Mouse (Mus musculus) hindlimb bud, embryonic 11.5 days (tissue): ENCODE measurements around the gene Pds5b.
"Not testable (repeated sequence)": the region's sequence is repeated elsewhere in the genome, so short reads cannot be mapped to it uniquely, and the experiment has no call there.

ENCODE experiments used
- DNase-seq: peaks from one replicate; pipeline ENCODE4 v3.0.0-alpha.2; 2012; ENCODE audit warnings: low read depth, low spot score; ENCODE audit errors: extremely low spot score

The Pds5b gene

GRCm38 (mm10) chr5:150673153-150673835 lies at the start of gene Pds5b:
Pds5b (plus strand) TSS chr5:150673739.
- peak; percentile 81 for DNase-seq

- DNase-seq = no peak
Measured at GRCm38 (mm10) chr5:150625528-150625927, 48.0 kb upstream of the Pds5b start.

- no peak for DNase-seq
Measured at GRCm38 (mm10) chr5:150629272-150629671, 44.3 kb upstream of the Pds5b start.

GRCm38 (mm10) chr5:150629692-150630091 lies 43.8 kb upstream of the Pds5b start:
- DNase-seq = no peak

- DNase-seq = no peak
Measured at GRCm38 (mm10) chr5:150641440-150641839, 32.1 kb upstream of the Pds5b start.

GRCm38 (mm10) chr5:150643390-150643789 lies 30.1 kb upstream of the Pds5b start:
- DNase-seq = not testable (repeated sequence)

DNA sequence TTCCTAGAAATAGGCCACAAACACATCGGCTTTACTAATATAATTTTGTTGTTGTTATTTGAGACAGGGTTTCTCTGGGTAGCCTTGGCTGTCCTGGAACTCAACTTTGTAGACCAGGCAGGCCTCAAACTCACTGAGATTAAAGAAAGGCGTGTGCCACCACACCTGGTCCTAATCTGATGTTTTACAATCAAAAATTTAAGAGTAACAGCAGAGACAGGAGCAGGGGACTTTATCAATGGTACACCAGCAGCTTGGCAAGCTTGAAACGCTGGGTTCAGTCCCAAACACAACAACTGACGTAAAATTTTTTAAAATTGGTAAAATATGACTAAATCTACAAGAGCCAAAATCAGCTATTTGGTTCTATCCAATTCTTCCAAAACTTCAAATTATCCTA lies 28.6 kb upstream of the Pds5b start:
- DNase-seq = no peak

- no peak for DNase-seq
Measured at GRCm38 (mm10) chr5:150652578-150652977, 21.0 kb upstream of the Pds5b start.

- no peak for DNase-seq
Measured at GRCm38 (mm10) chr5:150654548-150654947, 19.0 kb upstream of the Pds5b start.

- not testable (repeated sequence) for DNase-seq
Measured at GRCm38 (mm10) chr5:150659425-150659824, 14.1 kb upstream of the Pds5b start.

DNA sequence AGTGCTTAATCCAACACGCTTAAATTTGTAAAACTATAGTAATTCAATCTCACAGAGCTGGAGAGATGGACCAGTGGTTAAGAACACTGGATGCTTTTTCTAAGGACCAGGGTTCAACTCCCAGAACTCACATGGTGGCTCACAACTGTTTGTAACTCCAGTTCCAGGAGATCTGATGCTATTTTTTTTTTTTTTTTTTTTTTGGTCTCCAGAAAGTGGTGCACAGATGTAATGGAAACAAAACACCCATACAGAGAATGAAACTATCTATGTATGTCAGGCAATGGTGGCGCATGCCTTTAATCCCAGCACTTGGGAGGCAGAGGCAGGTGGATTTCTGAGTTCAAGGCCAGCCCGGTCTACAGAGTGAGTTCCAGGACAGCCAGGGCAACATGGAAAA lies 13.2 kb upstream of the Pds5b start:
- not testable (repeated sequence) for DNase-seq

DNA sequence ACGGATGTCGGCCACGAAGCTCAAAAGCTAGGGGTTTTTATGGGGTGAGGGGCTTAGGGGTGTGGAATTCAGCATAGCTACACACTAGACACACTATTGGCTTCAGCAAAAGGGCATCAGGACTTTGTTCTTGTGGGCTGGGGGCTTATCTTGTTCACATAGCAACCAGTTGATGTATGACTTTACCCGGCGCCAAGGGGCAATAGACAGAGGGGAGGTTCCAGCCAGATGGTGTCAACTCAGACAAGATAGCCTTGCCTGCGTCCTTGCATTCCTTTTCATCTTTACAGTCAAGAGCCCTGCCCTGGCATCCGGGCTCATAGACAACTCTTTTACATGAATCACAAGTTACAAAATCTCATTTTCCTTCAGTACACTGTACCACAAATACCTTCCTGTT lies 9.6 kb upstream of the Pds5b start:
- DNase-seq = not testable (repeated sequence)

DNA sequence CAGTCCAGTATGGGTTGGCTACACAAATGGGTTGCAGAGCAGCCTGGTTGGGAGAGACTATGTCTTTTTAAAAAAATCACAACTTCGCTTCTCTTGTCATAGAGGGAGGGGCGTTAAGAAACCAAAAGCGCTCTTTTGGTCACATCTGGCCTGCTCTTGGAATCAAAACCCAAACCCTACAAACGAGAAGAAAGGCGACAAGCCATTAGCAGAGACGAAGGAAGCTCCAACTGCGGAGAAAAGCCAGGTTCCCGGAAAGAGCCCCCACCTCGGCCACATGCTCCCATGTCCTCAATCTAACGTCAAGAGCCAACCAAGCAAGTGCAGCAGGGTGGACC lies 8.8 kb upstream of the Pds5b start:
- no peak for DNase-seq

DNA sequence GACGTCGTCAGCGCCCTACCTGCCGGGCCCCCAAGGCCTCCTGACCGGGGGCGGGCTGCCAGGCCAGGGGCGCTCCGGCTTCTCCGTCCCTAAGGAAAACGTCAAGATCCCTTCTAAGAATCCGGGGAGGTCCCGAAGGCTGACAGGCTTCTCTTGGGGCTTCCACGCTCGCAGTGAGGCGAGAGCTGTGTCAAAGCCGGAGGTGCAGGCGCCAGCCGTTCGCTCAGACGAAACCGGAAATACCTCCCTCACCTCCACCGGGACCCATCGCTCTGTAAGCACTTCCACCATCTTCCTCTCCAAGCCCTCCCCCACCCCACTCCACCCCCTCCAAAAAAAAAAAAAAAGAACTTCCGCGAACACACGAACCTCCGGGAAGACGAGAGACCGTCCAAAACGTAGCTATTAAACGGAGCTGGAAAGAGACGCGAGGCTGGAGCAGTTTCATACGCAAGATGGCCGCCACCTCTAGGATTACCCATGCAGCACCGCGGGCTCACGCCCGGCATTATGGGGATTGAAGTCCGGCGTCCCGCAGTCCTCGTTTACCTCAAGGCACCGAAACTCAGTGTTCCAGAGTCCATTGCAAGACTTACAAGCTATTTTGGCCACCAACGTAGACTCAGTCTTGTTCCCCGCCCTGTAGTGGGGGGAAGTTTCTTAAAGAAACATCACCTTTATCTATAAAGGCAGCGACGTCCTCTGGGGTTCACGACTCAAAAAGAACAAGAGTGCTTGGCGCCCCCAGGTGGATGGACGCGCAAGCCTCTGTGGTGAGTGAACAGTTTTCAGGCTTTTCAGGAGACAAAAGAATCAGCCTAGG lies 8.2 kb upstream of the Pds5b start:
- DNase-seq = peak; percentile 98

- not testable (repeated sequence) for DNase-seq
Measured at GRCm38 (mm10) chr5:150666133-150666739, 7.3 kb upstream of the Pds5b start, which contains the start of gene N4bp2l2. N4bp2l2 (minus strand) TSS chr5:150666183.

- no peak for DNase-seq
Measured at GRCm38 (mm10) chr5:150668731-150669130, 4.8 kb upstream of the Pds5b start.

- no peak for DNase-seq
Measured at GRCm38 (mm10) chr5:150672343-150672742, 1.2 kb upstream of the Pds5b start.

DNA sequence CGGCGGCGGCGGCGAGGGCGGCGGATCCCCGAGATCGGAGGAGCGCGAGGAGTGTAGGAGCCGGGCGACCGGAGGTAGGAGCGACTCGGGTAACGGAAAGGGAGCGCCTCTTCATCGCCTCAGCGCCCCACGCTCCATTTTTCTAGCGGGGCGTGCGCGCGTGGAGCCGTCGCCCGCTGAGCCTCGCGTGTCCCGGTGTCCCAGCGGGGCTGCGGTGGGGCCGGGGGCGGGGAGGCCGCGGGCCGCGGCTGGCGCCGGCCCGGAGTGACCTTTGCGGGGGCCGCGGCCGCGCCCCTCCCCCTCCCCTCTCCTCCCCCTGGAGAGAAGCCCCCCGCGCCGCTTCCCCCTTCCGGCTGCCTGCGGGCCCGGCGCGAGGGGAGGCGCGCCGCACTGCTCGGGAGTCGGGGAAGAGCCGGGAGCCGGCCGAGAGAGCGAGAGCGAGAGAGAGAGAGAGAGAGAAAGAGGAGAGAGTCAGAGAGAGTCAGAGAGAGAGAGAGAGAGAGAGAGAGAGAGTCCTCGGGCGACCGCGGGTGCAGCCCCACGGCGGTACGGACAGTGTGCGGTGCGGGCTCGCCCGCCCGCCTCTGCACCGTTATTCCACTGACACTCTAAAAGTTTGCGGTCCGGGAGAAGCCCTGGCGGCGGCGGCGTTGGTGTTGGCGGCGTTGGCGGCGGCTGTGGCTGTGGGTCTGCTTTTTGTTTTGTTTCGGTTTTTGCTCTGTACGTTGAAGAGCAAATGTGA lies 512 bp downstream of the Pds5b start:
- no peak for DNase-seq

DNA sequence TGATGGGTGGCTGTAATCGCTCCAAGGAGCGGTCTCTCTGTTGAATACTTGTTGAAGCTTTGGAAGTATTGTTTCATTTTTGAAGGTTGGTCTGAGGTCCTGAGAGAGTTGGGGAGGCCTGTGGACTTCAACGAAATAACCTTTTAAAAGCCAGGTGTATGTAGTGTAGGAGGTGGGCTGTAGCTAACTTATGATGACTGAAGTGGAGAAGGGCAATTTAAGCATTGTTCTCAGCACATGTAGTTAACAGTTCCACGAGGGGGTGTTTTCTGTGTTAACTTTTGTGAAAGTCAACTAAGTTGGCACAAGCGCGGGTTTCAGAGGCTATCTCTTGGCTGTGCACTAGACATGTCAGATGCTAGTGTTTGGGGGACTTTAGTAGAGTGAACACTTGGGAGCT lies 1.3 kb downstream of the Pds5b start:
- DNase-seq = no peak

GRCm38 (mm10) chr5:150682862-150683261 lies 9.3 kb downstream of the Pds5b start:
- not testable (repeated sequence) for DNase-seq

- no peak for DNase-seq
Measured at GRCm38 (mm10) chr5:150690685-150691084, 17.1 kb downstream of the Pds5b start.
